In genomic region chr8:70117611-70118010, GRCm38 (mm10) we compare ENCODE assay signal across 8 mouse cellular contexts. TPM values are rescaled to one million over a fixed set of nuclear protein-coding genes. Genes with fewer than 3 reads are reported as not detected.
DNase-seq lines count a peak whose midpoint lies in the region; ATAC-seq and TF ChIP-seq lines count a peak whose summit lies in the region.

No protein-coding gene starts in this region.

- ATAC-seq in neural tube, embryonic 15.5 days (ENCODE audit: low FRiP score): no peak

- peak overlapping the region; percentile 62; the same call in 1 of the 2 replicates for H3K4me3 ChIP-seq in cortical plate, adult 2 months (ENCODE audit: insufficient read depth, low read length)
- H3K4me3 ChIP-seq in neural tube, embryonic 15.5 days (replicated peaks): peak overlapping the region; percentile 65

- WGBS in neural tube, embryonic 15.5 days: 16% methylated on average over 9 of the region's 9 CpGs

- H3K4me1 ChIP-seq in cortical plate, adult 2 months (ENCODE audit: control insufficient read depth, insufficient read depth, low read length): peaks cover 15% of the 10 kb centered on the region
- peaks cover 32% of the 10 kb centered on the region for H3K4me1 ChIP-seq in neural tube, embryonic 15.5 days

- no peak for TF ChIP-seq CTCF in cortical plate, adult 2 months (IDR thresholded peaks at IDR 0.05; ENCODE audit: extremely low read depth, insufficient read depth, low read length)

- H3K27me3 ChIP-seq in neural tube, embryonic 15.5 days (replicated peaks): peaks cover 8% of the 10 kb centered on the region; the same call in 1 of the 2 replicates

- peaks cover 29% of the 10 kb centered on the region for H3K36me3 ChIP-seq in neural tube, embryonic 15.5 days

- H3K9ac ChIP-seq in neural tube, embryonic 15.5 days (replicated peaks): no peak overlapping the region; the same call in 1 of the 2 replicates

- H3K9me3 ChIP-seq in neural tube, embryonic 15.5 days (replicated peaks): no peaks in the 10 kb centered on the region

- H3K4me2 ChIP-seq in neural tube, embryonic 15.5 days: peak overlapping the region; percentile 74

- peak; percentile 41 for DNase-seq in ovary, postnatal 36 days (ENCODE audit: low spot score)
- no peak for DNase-seq in ovary, postnatal 10 days (ENCODE audit: low spot score)
- DNase-seq in induced T-regulatory cell, adult 2 months (ENCODE audit: low read depth): peak; percentile 51
- no peak for DNase-seq in layer of hippocampus, adult 11-12 months (ENCODE audit: low spot score)
- no peak for DNase-seq in gastrocnemius, postnatal 25 days
- DNase-seq in layer of hippocampus, adult 18-20 months (ENCODE audit: low spot score in 2 of 2): no peak

- TF ChIP-seq POLR2A in cortical plate, adult 2 months (IDR thresholded peaks at IDR 0.05; ENCODE audit: extremely low read depth, insufficient read depth, low read length): no peak

- H3K27ac ChIP-seq in cortical plate, adult 2 months (ENCODE audit: insufficient read depth, low read length): no peak overlapping the region
- no peak overlapping the region for H3K27ac ChIP-seq in neural tube, embryonic 15.5 days (replicated peaks)

RNA-seq across cellular contexts. Expression of gene Ncan, which starts 3.1 kb away (rescaled TPM):
- polyA plus RNA-seq in cortical plate, adult 2 months (2012; rRNA removed): 79.0 and 82.5 TPM in 2 replicates
- polyA plus RNA-seq in neural tube, embryonic 15.5 days (2015; fragmentation: Nextera tagmentation; extraction: Ambion mirVana): 160 and 169 TPM in 2 replicates
- under 1 TPM in 1 of 2 experiments, not detected in 1; 0.05 TPM for total RNA-seq in gastrocnemius, postnatal 25 days (2021)
- total RNA-seq in layer of hippocampus, adult 18-20 months (2021): 100 to 1,000 TPM; 122 to 124 TPM

RNA-seq across cellular contexts. Expression of gene Nr2c2ap, which starts 13.5 kb away (rescaled TPM):
- polyA plus RNA-seq in cortical plate, adult 2 months (2012; rRNA removed): 22.5 and 25.2 TPM in 2 replicates
- 47.2 and 49.0 TPM in 2 replicates for polyA plus RNA-seq in neural tube, embryonic 15.5 days (2015; fragmentation: Nextera tagmentation; extraction: Ambion mirVana)
- 1 to 10 TPM; 3.9 to 4.3 TPM for total RNA-seq in gastrocnemius, postnatal 25 days (2021)
- 10 to 100 TPM; 28.1 to 30.1 TPM for total RNA-seq in layer of hippocampus, adult 18-20 months (2021)

RNA-seq across cellular contexts. Expression of gene Rfxank, which starts 21.3 kb away (rescaled TPM):
- polyA plus RNA-seq in cortical plate, adult 2 months (2012; rRNA removed): 18.0 and 18.5 TPM in 2 replicates
- polyA plus RNA-seq in neural tube, embryonic 15.5 days (2015; fragmentation: Nextera tagmentation; extraction: Ambion mirVana): 12.3 and 14.6 TPM in 2 replicates
- 1 to 10 TPM; 7.3 to 7.7 TPM for total RNA-seq in gastrocnemius, postnatal 25 days (2021)
- 10 to 100 TPM; 16.0 to 16.4 TPM for total RNA-seq in layer of hippocampus, adult 18-20 months (2021)

RNA-seq across cellular contexts. Expression of gene Borcs8, which starts 21.7 kb away (rescaled TPM):
- 107 and 108 TPM in 2 replicates for polyA plus RNA-seq in cortical plate, adult 2 months (2012; rRNA removed)
- 60.8 and 62.6 TPM in 2 replicates for polyA plus RNA-seq in neural tube, embryonic 15.5 days (2015; fragmentation: Nextera tagmentation; extraction: Ambion mirVana)
- total RNA-seq in gastrocnemius, postnatal 25 days (2021): 10 to 100 TPM; 14.6 to 16.6 TPM
- 10 to 100 TPM; 45.3 to 47.7 TPM for total RNA-seq in layer of hippocampus, adult 18-20 months (2021)

RNA-seq across cellular contexts. Expression of gene Mef2b, which starts 21.9 kb away (rescaled TPM):
- 0.17 and 0.19 TPM in 2 replicates for polyA plus RNA-seq in cortical plate, adult 2 months (2012; rRNA removed)
- 1.4 and 1.5 TPM in 2 replicates for polyA plus RNA-seq in neural tube, embryonic 15.5 days (2015; fragmentation: Nextera tagmentation; extraction: Ambion mirVana)
- under 1 TPM; 0.21 to 0.23 TPM for total RNA-seq in gastrocnemius, postnatal 25 days (2021)
- under 1 TPM; 0.28 to 0.57 TPM for total RNA-seq in layer of hippocampus, adult 18-20 months (2021)

Comparison
In these comparisons a context has a peak if more than half of its experiments do, and no peak if none do; other contexts are left out.
1. DNase-seq: peak in ovary, postnatal 36 days (single experiment) and induced T-regulatory cell, adult 2 months (single experiment); none in ovary, postnatal 10 days (single experiment), layer of hippocampus, adult 11-12 months (single experiment), gastrocnemius, postnatal 25 days (single experiment) and layer of hippocampus, adult 18-20 months (0 of 2).
2. RNA of gene Ncan, which starts 3.1 kb away (total RNA-seq): 122 to 124 TPM in layer of hippocampus, adult 18-20 months; 0.05 TPM in gastrocnemius, postnatal 25 days; every median in the first group is over 100 times any median in the second.
3. RNA of gene Nr2c2ap, which starts 13.5 kb away (total RNA-seq): 28.1 to 30.1 TPM in layer of hippocampus, adult 18-20 months; 3.9 to 4.3 TPM in gastrocnemius, postnatal 25 days; every median in the first group is over 4 times any median in the second.